Mouse (Mus musculus): ENCODE measurements around the gene En2. TPM values are rescaled to one million over a fixed set of nuclear protein-coding genes. Genes with fewer than 3 reads are reported as not detected.

Gene En2
- polyA plus RNA-seq, 1 experiment from 2014 or later, result not detected

- no peak overlapping the region for H3K4me3 ChIP-seq (ENCODE audit: low read depth, low read length)
- no peak overlapping the region for H3K4me2 ChIP-seq (replicated peaks; ENCODE audit: low read depth, low read length)
- H3K9ac ChIP-seq (replicated peaks; ENCODE audit: low read depth, low read length), result no peak overlapping the region
- H3K4me1 ChIP-seq (ENCODE audit: control insufficient read depth, insufficient read depth, low read length), result no peaks in the 10 kb centered on the region
- H3K27me3 ChIP-seq (ENCODE audit: control insufficient read depth, insufficient read depth, low read length), result peaks cover 74% of the 10 kb centered on the region
- H3K9me3 ChIP-seq (ENCODE audit: control insufficient read depth, low read depth, low read length), result no peaks in the 10 kb centered on the region
- WGBS, result 4% methylated on average over 8 of the region's 8 CpGs
- H3K36me3 ChIP-seq (ENCODE audit: control insufficient read depth, insufficient read depth, low read length), result no peaks in the 10 kb centered on the region
- ATAC-seq (ENCODE audit: insufficient number of reproducible peaks, insufficient read depth, low FRiP score, low read depth), result no peak
- no peak overlapping the region for H3K27ac ChIP-seq (ENCODE audit: low read length)
Measured at GRCm38 (mm10) chr5:28172261-28172920, 6.9 kb downstream of the En2 start.

GRCm38 (mm10) chr5:28172921-28173670, 7.6 kb downstream of the En2 start:
- ATAC-seq (ENCODE audit: insufficient number of reproducible peaks, insufficient read depth, low FRiP score, low read depth), result no peak
- WGBS, result 9% methylated on average over 4 of the region's 4 CpGs
- H3K4me3 ChIP-seq (ENCODE audit: low read depth, low read length), result no peak overlapping the region
- no peak overlapping the region for H3K9ac ChIP-seq (replicated peaks; ENCODE audit: low read depth, low read length)
- H3K27me3 ChIP-seq (ENCODE audit: control insufficient read depth, insufficient read depth, low read length), result peaks cover 76% of the 10 kb centered on the region
- no peaks in the 10 kb centered on the region for H3K4me1 ChIP-seq (ENCODE audit: control insufficient read depth, insufficient read depth, low read length)
- H3K27ac ChIP-seq (ENCODE audit: low read length), result no peak overlapping the region
- no peaks in the 10 kb centered on the region for H3K9me3 ChIP-seq (ENCODE audit: control insufficient read depth, low read depth, low read length)
- H3K36me3 ChIP-seq (ENCODE audit: control insufficient read depth, insufficient read depth, low read length), result no peaks in the 10 kb centered on the region
- H3K4me2 ChIP-seq (replicated peaks; ENCODE audit: low read depth, low read length), result no peak overlapping the region

GRCm38 (mm10) chr5:28173674-28174073, 8.2 kb downstream of the En2 start:
- WGBS, result 7% methylated on average over 1 of the region's 1 CpGs
- Histone ChIP-seq H3K4me1 (ENCODE audit: control insufficient read depth, insufficient read depth, low read length) (no peaks in the 10 kb centered on the region), H3K36me3 (ENCODE audit: control insufficient read depth, insufficient read depth, low read length) (no peaks in the 10 kb centered on the region), H3K4me3 (ENCODE audit: low read depth, low read length) (no peak overlapping the region), H3K4me2 (replicated peaks; ENCODE audit: low read depth, low read length) (no peak overlapping the region), H3K9me3 (ENCODE audit: control insufficient read depth, low read depth, low read length) (no peaks in the 10 kb centered on the region), H3K9ac (replicated peaks; ENCODE audit: low read depth, low read length) (no peak overlapping the region), H3K27me3 (ENCODE audit: control insufficient read depth, insufficient read depth, low read length) (peaks cover 80% of the 10 kb centered on the region), H3K27ac (ENCODE audit: low read length) (no peak overlapping the region)
- ATAC-seq (ENCODE audit: insufficient number of reproducible peaks, insufficient read depth, low FRiP score, low read depth), result no peak

GRCm38 (mm10) chr5:28174086-28174485, 8.6 kb downstream of the En2 start:
- Histone ChIP-seq H3K4me2 (replicated peaks; ENCODE audit: low read depth, low read length) (no peak overlapping the region), H3K27ac (ENCODE audit: low read length) (no peak overlapping the region), H3K9me3 (ENCODE audit: control insufficient read depth, low read depth, low read length) (no peaks in the 10 kb centered on the region), H3K4me1 (ENCODE audit: control insufficient read depth, insufficient read depth, low read length) (no peaks in the 10 kb centered on the region), H3K27me3 (ENCODE audit: control insufficient read depth, insufficient read depth, low read length) (peaks cover 80% of the 10 kb centered on the region), H3K36me3 (ENCODE audit: control insufficient read depth, insufficient read depth, low read length) (no peaks in the 10 kb centered on the region), H3K4me3 (ENCODE audit: low read depth, low read length) (no peak overlapping the region), H3K9ac (replicated peaks; ENCODE audit: low read depth, low read length) (no peak overlapping the region)
- ATAC-seq (ENCODE audit: insufficient number of reproducible peaks, insufficient read depth, low FRiP score, low read depth), result no peak
- WGBS, result 3% methylated on average over 8 of the region's 9 CpGs

GRCm38 (mm10) chr5:28174876-28175569, 9.5 kb downstream of the En2 start:
- Histone ChIP-seq H3K27me3 (ENCODE audit: control insufficient read depth, insufficient read depth, low read length) (peaks cover 70% of the 10 kb centered on the region), H3K36me3 (ENCODE audit: control insufficient read depth, insufficient read depth, low read length) (no peaks in the 10 kb centered on the region), H3K4me2 (replicated peaks; ENCODE audit: low read depth, low read length) (no peak overlapping the region), H3K9me3 (ENCODE audit: control insufficient read depth, low read depth, low read length) (no peaks in the 10 kb centered on the region), H3K9ac (replicated peaks; ENCODE audit: low read depth, low read length) (no peak overlapping the region), H3K4me1 (ENCODE audit: control insufficient read depth, insufficient read depth, low read length) (no peaks in the 10 kb centered on the region), H3K27ac (ENCODE audit: low read length) (no peak overlapping the region), H3K4me3 (ENCODE audit: low read depth, low read length) (no peak overlapping the region)
- no peak for ATAC-seq (ENCODE audit: insufficient number of reproducible peaks, insufficient read depth, low FRiP score, low read depth)
- 1% methylated on average over 21 of the region's 24 CpGs for WGBS

GRCm38 (mm10) chr5:28175570-28175919, 10.1 kb downstream of the En2 start:
- ATAC-seq (ENCODE audit: insufficient number of reproducible peaks, insufficient read depth, low FRiP score, low read depth), result no peak
- whole genome bisulfite sequencing, result 3% methylated on average over 10 of the region's 10 CpGs
- Histone ChIP-seq H3K9me3 (ENCODE audit: control insufficient read depth, low read depth, low read length) (no peaks in the 10 kb centered on the region), H3K27ac (ENCODE audit: low read length) (no peak overlapping the region), H3K27me3 (ENCODE audit: control insufficient read depth, insufficient read depth, low read length) (peaks cover 67% of the 10 kb centered on the region), H3K4me1 (ENCODE audit: control insufficient read depth, insufficient read depth, low read length) (no peaks in the 10 kb centered on the region), H3K9ac (replicated peaks; ENCODE audit: low read depth, low read length) (no peak overlapping the region), H3K36me3 (ENCODE audit: control insufficient read depth, insufficient read depth, low read length) (no peaks in the 10 kb centered on the region), H3K4me2 (replicated peaks; ENCODE audit: low read depth, low read length) (no peak overlapping the region), H3K4me3 (ENCODE audit: low read depth, low read length) (no peak overlapping the region)

- H3K4me3 ChIP-seq (ENCODE audit: low read depth, low read length), result no peak overlapping the region
- no peak for ATAC-seq (ENCODE audit: insufficient number of reproducible peaks, insufficient read depth, low FRiP score, low read depth)
- no peaks in the 10 kb centered on the region for H3K36me3 ChIP-seq (ENCODE audit: control insufficient read depth, insufficient read depth, low read length)
Measured at GRCm38 (mm10) chr5:28176023-28176422, 10.5 kb downstream of the En2 start.

GRCm38 (mm10) chr5:28176585-28176984, 11.1 kb downstream of the En2 start:
- Histone ChIP-seq H3K9me3 (ENCODE audit: control insufficient read depth, low read depth, low read length) (no peaks in the 10 kb centered on the region), H3K4me2 (replicated peaks; ENCODE audit: low read depth, low read length) (no peak overlapping the region), H3K36me3 (ENCODE audit: control insufficient read depth, insufficient read depth, low read length) (no peaks in the 10 kb centered on the region), H3K4me1 (ENCODE audit: control insufficient read depth, insufficient read depth, low read length) (no peaks in the 10 kb centered on the region), H3K27ac (ENCODE audit: low read length) (no peak overlapping the region), H3K9ac (replicated peaks; ENCODE audit: low read depth, low read length) (no peak overlapping the region), H3K4me3 (ENCODE audit: low read depth, low read length) (no peak overlapping the region), H3K27me3 (ENCODE audit: control insufficient read depth, insufficient read depth, low read length) (peaks cover 60% of the 10 kb centered on the region)
- WGBS, result 8% methylated on average over 2 of the region's 2 CpGs
- ATAC-seq (ENCODE audit: insufficient number of reproducible peaks, insufficient read depth, low FRiP score, low read depth), result no peak

More at GRCm38 (mm10) chr5:28176023-28176422, 10.5 kb downstream of the En2 start:
- Histone ChIP-seq H3K9ac (replicated peaks; ENCODE audit: low read depth, low read length) (no peak overlapping the region), H3K4me1 (ENCODE audit: control insufficient read depth, insufficient read depth, low read length) (no peaks in the 10 kb centered on the region), H3K27me3 (ENCODE audit: control insufficient read depth, insufficient read depth, low read length) (peaks cover 63% of the 10 kb centered on the region), H3K27ac (ENCODE audit: low read length) (no peak overlapping the region), H3K4me2 (replicated peaks; ENCODE audit: low read depth, low read length) (no peak overlapping the region), H3K9me3 (ENCODE audit: control insufficient read depth, low read depth, low read length) (no peaks in the 10 kb centered on the region)
- 7% methylated on average over 4 of the region's 4 CpGs for WGBS

All from stomach, embryonic 14.5 days (tissue).